Mouse (Mus musculus) heart, postnatal 4 days (tissue): ENCODE data around the gene Shoc2. TPM values are rescaled to one million over a fixed set of nuclear protein-coding genes. Genes with fewer than 3 reads are reported as not detected.
"Not testable (repeated sequence)": the region's sequence is repeated elsewhere in the genome, so short reads cannot be mapped to it uniquely, and the experiment has no call there.

Experiments used
- DNase-seq: peaks from one replicate; pipeline ENCODE4 v3.0.0; 2021
- total RNA-seq, 2 experiments: library from RNA; stranded (reverse); gene quantifications; 2 replicates each; pipeline ENCODE4 v1.2.3; 2021

Gene Shoc2
- total RNA-seq: 10 to 100 TPM; 37.3 to 39.6 TPM

DNA sequence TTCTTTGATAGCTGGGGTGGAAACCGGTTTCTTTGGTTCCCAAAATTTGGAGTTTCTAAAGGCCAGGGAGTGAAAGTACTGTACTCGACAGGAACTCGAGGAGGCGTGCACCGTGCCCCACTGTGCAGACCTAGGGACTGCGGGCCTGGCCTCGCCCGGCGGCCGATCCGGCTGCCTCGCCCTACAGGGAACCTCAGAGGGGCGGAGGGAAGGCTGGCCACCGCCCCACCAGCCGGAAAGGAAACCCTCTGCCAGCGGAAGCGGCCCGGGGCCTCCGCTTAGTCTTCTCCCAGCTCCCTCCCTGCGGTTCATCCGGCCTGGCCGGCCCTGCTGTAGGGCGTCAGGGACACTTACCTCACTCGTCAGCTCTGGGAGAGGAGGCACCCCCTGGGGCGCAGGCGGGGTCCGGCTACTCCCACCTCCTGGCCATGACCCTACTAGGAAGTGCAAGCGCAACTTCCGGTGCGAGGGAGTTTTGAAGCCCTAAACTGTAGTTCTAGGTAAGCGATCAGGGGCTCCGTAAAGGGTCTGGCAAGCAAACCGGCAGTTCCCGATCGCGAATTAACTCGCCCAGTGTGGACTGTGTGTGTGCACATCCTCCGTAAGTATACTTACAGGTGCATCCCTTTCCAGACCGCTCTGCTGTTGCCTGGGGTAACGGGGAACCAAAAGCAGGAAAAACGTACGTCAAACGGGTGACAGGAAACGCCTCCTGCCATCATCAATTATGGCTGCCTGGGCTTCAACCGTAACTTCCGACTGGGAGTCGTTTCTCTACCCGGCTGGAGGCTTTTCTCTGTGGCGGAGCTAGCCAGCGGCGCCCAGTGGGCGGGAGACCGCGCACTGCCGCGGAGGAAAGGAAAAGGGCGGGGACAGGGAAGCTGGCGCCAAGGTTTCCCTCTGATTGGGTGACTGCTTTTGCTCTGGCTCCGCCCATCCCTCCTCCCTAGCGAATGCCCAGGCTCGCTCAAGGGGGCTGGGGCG lies at the start of gene Shoc2, which contains the start of gene Bbip1:
Gene Shoc2, plus strand, starts transcription at position 505 of the 984 bp plus-strand sequence.
Gene Bbip1, minus strand, starts transcription at position 826 of the 984 bp plus-strand sequence.
- peak; percentile 98 for DNase-seq

DNA sequence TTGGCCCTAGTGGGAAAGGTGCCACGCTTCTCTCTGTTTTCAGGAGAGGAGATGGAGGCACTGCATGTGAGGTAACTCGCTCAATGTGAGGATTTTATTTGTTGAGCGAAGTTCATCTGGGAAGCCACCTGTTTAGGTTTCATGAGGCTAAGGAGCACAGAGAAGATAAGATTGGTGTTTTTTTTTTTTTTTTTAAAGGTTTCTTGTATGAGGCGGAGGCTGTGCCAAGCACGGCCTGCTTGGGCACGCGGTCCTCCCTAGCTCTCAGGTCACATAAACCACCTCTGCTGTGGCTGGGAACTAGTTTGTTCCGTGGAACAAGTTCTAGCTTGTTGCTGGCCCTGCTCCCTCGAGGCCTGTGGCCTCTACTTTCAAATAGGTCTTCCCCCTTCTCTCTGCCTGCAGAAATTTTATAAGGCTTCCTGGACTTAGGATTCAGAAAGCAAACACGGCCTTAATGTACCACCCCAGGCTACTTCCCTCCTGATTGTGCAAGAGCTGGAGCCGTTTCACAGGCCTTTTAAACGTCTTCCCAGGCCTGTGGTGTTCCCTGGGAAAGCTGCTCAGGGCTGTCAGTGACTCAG lies 49.5 kb upstream of the Shoc2 start:
- DNase-seq: no peak

DNA sequence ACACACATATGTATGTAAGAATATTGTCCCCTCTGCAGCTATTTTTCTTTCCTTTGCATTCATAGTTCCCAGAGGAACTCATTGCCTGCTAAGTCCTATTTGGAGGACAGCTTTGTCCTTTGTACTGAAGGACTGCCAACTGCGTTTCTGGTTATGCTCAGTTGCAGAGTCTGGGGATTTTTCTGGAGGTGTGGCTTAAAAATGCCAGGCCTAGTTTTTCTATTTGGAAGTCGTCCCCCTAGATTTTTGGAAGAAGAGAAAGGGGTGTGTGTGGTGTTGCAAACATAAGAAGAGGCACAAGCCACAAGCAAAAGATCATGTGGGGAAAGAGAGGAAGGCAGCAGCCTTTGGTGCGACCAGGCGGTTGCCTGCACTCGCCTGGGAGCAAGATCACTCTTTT lies 46.1 kb upstream of the Shoc2 start:
- DNase-seq: no peak

DNA sequence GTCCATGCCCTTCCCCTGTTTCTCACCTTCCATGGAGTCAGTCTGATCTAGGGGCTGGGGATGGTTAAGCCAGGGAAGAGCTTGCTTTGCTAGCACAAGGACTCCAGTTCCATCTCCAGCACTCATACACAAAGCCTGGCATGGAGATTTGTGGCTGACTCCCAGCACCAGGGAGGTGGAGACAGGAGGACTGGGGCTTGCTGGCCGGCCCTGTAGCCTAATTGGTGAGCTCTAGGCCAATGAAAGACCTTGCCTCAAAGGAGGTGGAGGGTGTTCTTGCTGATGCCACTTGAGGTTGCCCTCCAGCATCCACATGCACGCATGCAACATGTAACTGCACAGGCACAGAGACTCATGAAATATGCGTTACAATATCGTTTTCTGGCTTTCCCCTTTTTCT lies 45.6 kb upstream of the Shoc2 start:
- no peak for DNase-seq

DNA sequence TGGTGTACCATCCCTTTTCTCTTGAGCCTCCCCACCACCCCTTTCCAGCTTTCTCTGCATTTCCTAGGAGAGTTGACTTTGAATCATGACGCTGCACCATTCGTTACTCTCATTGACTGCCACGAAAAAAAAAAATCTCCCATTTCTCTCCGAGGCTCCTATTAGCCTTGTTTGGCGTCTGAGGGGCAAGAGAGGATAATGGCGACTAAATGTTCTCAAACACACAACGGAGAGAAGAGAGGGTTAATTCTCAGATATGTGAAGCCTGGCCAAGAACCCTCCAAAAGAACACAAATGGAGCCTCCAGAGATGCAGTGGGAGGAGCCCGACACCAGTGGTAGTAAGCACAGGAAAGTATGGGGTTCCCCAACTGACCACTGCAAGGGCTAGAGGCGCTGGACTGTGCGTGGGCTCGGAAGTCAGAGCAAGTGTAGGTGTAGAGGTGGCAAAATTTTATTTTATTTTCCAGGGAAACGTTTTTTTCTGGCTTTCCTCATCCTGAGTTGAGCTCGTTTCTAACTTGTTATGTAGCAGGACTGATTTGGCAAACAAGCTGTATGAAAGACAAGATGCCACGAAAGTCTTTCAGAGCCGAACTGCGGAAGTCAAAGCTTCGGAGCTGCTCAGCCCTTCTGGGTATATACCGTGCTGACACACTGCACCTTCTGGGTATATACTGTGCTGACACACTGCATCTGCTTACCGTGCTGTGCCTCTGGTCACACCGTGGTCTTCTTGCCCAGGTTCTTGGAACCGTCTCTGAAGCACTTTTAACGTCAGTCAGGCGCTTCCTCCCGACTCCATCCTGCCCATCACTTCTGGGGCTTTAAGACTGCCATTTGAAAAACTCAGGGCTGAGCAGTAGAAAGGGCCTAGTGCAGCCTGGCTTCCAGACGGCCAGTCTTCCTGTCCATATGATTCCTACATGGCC lies 44.9 kb upstream of the Shoc2 start:
- DNase-seq: no peak

DNA sequence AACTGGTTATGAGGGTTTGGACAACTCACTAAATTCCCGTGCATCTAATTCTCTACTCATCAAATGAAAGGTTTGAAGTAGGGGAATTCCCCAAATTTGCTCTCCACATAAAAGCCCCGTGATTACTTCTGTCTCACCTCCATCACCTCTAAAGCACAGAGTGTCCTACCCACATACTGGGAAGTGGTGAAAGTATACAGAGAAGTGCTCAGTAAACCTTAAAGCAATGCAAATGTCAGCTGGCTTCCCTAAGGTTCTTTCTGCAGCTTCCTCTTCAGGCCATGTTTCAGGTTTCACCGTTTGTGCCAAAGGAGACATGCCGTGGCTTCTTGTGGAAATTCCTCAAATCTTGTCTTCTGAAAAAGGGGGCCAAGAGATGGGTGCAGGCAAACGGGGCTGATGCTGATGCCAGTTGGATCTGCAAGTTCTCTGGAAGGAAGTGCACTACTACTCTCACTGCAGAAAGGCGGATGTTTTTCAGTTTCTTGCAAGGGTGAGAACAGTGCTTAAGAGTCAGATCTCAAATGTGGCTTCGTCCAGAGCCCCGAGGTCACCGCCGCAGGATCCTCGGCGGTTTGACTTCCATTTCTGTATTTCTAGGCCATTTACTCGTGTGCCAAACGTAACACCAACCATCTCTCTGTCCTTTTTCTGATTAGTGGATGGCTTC lies 44.0 kb upstream of the Shoc2 start:
- no peak for DNase-seq

DNA sequence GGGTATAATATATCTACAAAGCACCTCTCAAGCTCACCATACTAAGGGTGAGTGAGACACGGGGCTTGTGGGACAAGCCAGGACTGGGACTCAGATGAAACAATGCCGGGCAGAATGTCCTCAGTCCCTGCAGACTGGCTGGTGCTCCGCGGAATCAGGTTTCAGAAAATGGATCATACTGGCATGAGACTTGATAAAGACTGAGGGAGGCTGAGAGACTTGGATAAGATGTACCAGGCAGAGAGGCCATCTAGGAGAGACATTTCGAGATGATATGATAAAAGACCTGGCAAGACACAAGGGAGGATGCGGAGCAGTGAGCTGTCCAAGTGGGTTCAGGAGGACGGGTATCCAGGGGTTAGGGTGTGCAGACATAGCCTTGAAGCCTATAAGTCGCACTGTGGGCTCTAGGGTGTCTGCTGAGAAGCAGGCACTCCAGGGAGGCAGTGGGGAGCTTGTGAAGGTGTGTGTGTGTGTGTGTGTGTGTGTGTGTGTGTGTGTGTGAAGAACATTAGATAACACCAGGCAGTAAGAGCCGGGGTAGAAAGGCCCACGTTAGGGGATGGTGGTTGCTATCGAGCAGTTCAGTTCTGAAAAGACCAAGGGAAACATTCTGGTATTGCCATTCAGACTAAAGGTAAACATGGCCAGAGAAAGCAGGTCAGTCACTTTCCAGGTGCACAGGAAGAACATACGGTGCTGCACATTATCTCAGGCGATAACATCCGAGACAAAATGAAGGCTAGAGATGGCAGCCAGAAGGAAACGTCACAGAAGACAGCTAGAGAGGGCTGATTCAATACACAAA lies 42.0 kb upstream of the Shoc2 start:
- DNase-seq: no peak

DNA sequence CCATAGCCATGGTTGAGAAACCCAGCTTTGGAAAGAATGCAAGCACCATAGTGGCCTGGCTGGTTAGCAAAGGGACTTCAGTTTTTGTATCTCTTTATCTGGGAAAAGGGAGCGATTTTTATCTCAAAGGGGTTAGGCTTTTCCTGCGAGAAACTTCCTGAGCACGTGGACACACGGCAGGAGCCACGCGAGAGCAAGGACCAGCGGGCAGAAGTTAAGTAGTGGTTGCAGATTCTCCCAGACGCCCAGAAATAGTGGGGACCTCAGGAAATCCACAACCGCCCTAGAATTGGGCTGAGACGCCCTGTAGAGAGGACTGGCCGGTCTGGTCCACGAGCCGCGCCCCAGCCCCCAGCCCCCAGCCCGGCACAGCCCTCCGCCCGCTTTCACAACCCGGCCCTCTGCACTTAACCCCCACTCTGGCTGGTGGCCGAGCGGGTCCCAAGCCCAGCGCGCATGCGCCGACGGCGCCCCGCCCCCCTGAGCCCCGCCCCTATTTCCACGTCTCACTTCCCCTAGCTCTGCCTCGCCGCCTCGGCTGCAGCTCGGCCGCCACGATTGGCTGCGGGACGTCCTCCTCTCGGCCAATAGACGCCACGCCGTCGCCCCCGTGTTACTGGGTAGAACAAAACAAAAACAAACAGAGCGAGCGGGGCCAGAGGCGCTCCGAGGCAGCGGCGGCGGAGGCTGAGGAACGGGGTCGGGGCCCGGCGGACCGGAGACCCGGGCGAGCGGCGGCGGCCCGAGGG lies 41.2 kb upstream of the Shoc2 start:
- peak; percentile 95 for DNase-seq

DNA sequence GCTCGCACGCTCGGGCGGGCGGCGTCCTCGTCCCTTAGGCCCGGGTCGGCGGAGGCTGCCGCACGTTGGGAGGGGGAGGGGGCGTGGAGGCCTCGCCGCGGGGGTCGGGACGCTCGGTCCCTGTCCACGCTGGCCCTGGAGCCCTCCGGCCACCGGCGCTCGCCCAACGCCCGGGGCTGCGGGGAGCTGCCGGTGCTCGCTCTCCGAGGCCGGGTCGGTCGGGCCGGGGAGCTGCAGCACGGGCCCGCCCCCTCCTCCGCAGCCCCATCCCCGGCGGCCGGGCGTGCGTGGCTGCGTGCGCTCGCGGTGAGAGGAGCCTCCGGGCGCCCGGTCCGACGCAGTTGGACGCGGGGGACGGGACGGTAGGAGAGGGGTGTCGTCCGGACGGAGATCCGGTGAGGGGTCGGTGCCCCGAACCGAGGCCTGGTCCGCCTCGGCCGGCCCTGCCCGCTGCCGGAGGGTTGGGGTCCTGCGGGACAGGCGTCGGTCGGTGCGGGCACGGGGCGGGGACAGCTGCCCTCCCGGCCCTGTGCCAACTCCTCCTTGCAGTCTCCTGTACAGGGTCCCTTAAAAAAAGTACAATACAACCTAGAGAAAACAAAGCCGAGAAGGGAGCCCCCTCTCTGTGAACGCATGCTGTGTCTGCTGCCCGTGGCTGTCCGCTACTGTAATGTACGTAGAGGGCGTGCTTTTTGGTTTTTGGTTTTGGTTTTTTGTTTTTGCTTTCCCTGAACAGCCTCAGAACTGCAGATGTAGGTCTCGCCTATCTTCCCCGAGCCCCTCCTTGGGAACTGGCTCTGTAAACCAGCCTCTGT lies 40.4 kb upstream of the Shoc2 start:
- DNase-seq: peak; percentile 59

DNA sequence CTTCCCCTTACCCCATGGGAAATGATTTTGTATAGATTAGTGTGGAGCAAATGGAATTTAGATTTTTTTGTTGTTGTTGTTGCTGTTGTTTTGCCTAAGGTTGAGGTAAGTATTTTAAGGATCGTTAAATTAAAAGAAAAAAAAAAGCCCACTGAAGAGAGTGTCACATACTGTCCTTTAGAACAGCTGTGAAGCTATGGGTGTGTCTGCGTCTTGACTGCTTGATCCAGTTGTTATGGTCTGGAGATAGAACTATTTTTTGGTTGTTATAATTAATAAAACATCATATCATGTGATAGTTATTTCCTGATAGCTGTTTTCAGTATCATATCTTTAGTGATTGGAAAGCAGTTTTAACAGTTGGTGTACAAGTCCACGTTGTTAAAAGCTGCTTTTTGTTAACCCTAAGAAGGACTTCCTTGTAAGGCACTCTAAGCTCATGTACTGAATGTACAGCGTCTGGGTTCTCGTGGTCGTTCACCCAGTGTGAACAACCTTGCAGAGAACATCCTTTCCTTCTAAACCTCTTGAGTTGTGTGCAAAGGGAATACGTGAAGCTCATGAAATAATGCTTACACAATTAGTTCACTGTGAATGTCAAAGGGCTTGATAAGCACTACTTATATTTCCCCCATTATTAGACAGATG lies 39.1 kb upstream of the Shoc2 start:
- DNase-seq: no peak

DNA sequence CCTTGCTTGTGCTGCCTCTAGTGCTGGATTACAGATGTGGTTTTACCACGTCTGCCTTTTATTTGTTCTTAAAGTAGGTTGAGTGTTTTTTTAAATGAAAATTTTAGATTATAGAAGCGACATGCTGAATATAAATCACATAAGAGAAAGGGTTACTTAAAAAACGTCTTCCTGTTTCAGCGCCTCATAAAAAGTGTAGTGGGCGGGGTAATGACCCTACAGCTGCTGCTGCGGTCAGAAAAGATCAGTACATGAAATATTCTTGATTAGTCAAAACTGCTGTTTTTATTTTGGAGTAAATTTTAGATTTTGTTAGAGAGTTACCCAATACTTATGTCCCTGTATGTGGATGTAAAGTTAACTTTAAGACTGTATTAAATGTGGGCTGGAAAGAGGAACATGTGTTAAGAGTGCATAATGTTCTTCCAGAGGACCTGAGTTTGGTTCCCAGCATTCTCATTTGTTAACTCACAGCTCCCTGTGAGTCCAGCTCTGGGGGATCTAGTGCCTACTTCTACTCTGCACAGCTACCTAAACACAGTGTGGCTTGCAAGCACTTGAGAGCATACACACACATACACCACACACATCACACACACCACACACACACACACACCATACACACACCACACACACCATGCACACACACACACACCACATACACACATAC lies 37.9 kb upstream of the Shoc2 start:
- DNase-seq: no peak

DNA sequence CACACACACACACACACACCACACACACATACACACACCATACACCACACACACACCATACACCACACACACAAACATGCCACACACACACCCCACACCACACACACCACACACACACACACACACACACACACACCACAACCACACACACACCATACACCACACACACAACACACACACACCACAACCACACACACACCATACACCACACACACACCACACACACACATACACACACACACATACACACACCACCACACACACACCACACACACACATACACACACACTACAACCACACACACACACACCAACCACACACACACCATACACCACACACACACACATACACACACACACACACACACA lies 37.4 kb upstream of the Shoc2 start:
- DNase-seq: not testable (repeated sequence)

DNA sequence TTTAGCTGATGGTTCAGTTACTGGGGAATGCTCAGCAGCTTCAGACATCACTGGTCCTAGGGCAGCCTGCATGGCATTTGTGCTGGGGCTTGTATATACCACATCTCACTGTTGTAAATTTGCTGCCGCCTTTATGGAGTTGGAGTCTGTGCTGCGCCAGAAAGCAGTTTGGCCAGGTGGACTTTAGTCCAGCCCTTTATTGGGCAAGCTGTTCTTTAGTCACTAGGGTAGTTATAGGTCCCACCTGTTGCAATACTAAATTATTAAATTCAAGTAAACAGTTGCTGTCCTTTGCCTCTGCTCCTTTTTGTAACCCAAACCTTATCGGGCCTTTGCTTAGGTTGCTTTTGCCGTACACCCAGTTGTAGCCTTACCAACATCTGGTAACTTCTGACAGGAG lies 29.2 kb upstream of the Shoc2 start:
- no peak for DNase-seq

DNA sequence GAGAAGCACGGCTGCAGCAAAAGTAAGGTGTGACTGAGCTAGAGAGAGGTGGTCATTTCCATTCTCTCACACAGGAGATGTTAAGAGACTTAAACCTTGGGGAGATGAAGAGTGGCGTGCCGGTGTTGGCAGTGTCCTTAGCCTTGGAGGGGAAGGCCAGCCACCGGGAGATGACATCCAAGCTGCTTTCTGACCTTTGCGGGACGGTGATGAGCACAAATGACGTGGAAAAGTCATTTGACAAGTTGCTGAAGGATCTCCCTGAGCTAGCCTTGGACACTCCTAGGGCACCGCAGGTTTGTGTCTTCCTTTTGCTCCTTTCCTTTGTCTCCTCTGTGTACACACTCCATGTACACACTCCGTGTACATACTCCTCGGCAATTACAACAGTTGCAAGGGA lies 24.6 kb upstream of the Shoc2 start:
- no peak for DNase-seq

DNA sequence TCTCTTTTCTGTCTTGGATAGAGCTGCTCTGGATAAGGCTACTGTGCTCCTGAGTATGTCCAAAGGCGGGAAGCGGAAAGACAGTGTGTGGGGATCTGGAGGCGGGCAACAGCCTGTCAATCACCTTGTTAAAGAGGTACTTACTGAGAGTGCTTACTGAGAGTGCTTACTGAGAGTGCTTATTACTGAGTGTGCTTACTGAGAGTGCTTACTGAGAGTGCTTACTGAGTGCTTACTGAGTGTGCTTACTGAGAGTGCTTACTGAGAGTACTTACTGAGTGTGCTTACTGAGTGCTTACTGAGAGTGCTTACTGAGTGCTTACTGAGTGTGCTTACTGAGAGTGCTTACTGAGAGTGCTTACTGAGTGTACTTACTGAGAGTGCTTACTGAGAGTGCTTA lies 22.1 kb upstream of the Shoc2 start:
- DNase-seq: not testable (repeated sequence)

DNA sequence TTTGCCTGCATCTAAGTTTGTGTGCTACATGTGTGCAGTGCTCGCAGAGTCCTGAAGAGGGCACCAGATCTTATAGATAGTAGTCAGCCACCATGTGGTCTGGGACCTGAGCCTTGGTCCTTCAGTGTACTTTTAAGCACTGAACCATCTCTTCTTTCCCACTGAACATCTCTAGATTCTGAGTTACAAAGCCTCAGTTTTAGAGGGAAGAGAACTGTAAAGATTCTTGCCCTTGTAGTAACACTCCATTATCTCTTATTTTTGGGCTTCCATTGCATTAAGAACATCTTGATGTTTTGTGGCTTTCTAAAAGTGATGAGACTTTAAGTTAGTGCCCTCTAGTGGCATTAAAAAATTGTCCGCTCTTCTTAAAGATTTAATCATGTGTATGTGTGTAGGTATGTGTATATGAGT lies 18.8 kb upstream of the Shoc2 start:
- DNase-seq: no peak

DNA sequence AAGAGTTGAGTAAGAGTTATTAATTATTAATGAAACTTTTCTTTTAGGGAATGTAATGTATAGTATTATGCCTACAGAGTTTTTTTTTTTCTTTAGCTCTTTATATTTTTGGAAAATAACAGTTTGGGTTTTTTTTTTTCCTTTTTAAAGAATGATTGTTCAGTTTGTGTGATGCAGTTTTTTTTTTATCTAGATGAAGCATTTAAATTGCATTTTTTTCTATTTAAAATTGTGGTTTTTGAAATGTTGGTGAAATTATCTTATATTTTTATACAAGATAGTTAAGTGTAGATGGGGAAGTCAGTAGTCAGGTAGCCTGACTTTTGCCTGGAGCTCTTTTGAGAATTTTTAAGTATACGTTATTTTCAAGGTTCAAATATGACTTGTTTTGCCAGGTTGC lies 17.4 kb upstream of the Shoc2 start:
- DNase-seq: no peak

DNA sequence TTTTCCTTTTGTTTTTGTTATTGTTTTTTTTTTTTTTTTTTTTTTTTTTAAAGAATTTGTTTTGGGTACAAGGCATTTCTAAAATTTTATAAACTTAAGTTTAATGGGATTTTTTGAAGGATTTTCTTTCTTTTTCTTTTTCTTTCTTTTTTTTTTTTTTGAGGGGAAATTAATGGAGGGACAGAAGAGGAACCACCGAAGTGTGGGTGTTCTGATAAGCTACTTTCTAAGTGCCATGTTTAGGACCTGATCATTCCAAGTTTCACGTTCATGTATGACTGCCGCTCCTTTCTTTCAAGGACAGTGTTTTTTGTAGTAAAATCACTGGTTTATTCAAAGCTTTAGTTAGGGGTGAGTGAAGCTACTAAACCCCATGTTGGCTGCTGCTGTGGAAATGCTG lies 14.9 kb upstream of the Shoc2 start:
- no peak for DNase-seq

DNA sequence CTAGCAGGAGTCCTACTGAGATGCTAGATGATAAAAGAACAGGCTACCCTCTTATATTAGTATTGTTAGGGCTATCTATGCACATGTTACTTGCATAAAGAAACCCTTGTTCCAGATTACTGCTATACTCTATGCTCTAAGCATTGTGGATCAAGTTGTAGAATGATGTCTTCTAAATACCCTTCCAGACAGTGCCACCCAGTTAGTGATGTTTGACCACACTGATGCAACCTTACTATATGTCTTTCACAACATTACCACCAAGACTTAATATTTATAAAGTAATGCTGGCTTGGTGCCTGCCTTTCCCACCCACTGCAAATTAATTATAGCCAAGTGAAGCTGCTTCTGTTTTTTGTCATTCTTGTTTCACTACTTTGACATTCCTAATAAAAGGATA lies 11.1 kb upstream of the Shoc2 start:
- DNase-seq: no peak
